Mouse (Mus musculus): ENCODE results near the gene Espn. TPM values are rescaled to one million over a fixed set of nuclear protein-coding genes. Genes with fewer than 3 reads are reported as not detected.

Gene Espn
- total and polyA plus RNA-seq, 2 experiments from 2014 or later = 0.69 to 0.71 TPM

- TF ChIP-seq CTCF (IDR thresholded peaks at IDR 0.05; ENCODE audit: low read depth) = peak; percentile 84
- H3K27ac ChIP-seq (ENCODE audit: low read depth, low read length) = no peak overlapping the region
- H3K4me2 ChIP-seq (ENCODE audit: low read depth) = peak overlapping the region; percentile 63
- DNase-seq (peak; percentile 63), ATAC-seq (peak; percentile 74)
- peaks cover 14% of the 10 kb centered on the region for H3K27me3 ChIP-seq (ENCODE audit: insufficient read depth, low read length)
- H3K4me3 ChIP-seq (ENCODE audit: low read depth, low read length) = peak overlapping the region; percentile 35
- no peaks in the 10 kb centered on the region for H3K36me3 ChIP-seq (ENCODE audit: insufficient read depth)
- 0 out of 2 replicates have a peak overlapping the region, but pooled peaks have one; percentile 14 for H3K9ac ChIP-seq
- no peaks in the 10 kb centered on the region for H3K9me3 ChIP-seq (ENCODE audit: low read length)
- peaks cover 8% of the 10 kb centered on the region for H3K4me1 ChIP-seq (ENCODE audit: insufficient read depth)
- 4% methylated on average over 50 of the region's 51 CpGs for WGBS
These were observed 13.5 kb downstream of the Espn start for GRCm38 (mm10) chr4:152138497-152139260.

- Histone ChIP-seq H3K27ac (ENCODE audit: low read depth, low read length) (no peak overlapping the region), H3K9ac (no peak overlapping the region), H3K4me1 (ENCODE audit: insufficient read depth) (peaks cover 8% of the 10 kb centered on the region), H3K9me3 (ENCODE audit: low read length) (no peaks in the 10 kb centered on the region), H3K36me3 (ENCODE audit: insufficient read depth) (no peaks in the 10 kb centered on the region), H3K27me3 (ENCODE audit: insufficient read depth, low read length) (peaks cover 27% of the 10 kb centered on the region), H3K4me3 (ENCODE audit: low read depth, low read length) (no peak overlapping the region), H3K4me2 (ENCODE audit: low read depth) (no peak overlapping the region)
- DNase-seq = no peak
- ATAC-seq = no peak
- WGBS = 94% methylated on average over 2 of the region's 2 CpGs
- no peak for TF ChIP-seq CTCF (IDR thresholded peaks at IDR 0.05; ENCODE audit: low read depth)
These were observed 15.3 kb downstream of the Espn start for GRCm38 (mm10) chr4:152136876-152137250.

GRCm38 (mm10) chr4:152136112-152136875 is 15.9 kb downstream of the Espn start:
- WGBS = 21% methylated on average over 6 of the region's 6 CpGs
- TF ChIP-seq CTCF (IDR thresholded peaks at IDR 0.05; ENCODE audit: low read depth) = peak; percentile 62
- Histone ChIP-seq H3K9ac (no peak overlapping the region), H3K4me3 (ENCODE audit: low read depth, low read length) (no peak overlapping the region), H3K36me3 (ENCODE audit: insufficient read depth) (no peaks in the 10 kb centered on the region), H3K9me3 (ENCODE audit: low read length) (no peaks in the 10 kb centered on the region), H3K4me2 (ENCODE audit: low read depth) (no peak overlapping the region), H3K27me3 (ENCODE audit: insufficient read depth, low read length) (peaks cover 30% of the 10 kb centered on the region), H3K4me1 (ENCODE audit: insufficient read depth) (peaks cover 8% of the 10 kb centered on the region), H3K27ac (ENCODE audit: low read depth, low read length) (no peak overlapping the region)
- DNase-seq = no peak
- ATAC-seq = no peak

- Histone ChIP-seq H3K4me2 (ENCODE audit: low read depth) (no peak overlapping the region), H3K4me1 (ENCODE audit: insufficient read depth) (peaks cover 8% of the 10 kb centered on the region), H3K9me3 (ENCODE audit: low read length) (no peaks in the 10 kb centered on the region), H3K27ac (ENCODE audit: low read depth, low read length) (no peak overlapping the region), H3K4me3 (ENCODE audit: low read depth, low read length) (no peak overlapping the region), H3K27me3 (ENCODE audit: insufficient read depth, low read length) (peaks cover 40% of the 10 kb centered on the region), H3K36me3 (ENCODE audit: insufficient read depth) (no peaks in the 10 kb centered on the region), H3K9ac (no peak overlapping the region)
- no peak for TF ChIP-seq CTCF (IDR thresholded peaks at IDR 0.05; ENCODE audit: low read depth)
- ATAC-seq (no peak), DNase-seq (no peak)
- WGBS = 80% methylated on average over 12 of the region's 12 CpGs
These were observed 16.8 kb downstream of the Espn start for GRCm38 (mm10) chr4:152135363-152135762.

DNA sequence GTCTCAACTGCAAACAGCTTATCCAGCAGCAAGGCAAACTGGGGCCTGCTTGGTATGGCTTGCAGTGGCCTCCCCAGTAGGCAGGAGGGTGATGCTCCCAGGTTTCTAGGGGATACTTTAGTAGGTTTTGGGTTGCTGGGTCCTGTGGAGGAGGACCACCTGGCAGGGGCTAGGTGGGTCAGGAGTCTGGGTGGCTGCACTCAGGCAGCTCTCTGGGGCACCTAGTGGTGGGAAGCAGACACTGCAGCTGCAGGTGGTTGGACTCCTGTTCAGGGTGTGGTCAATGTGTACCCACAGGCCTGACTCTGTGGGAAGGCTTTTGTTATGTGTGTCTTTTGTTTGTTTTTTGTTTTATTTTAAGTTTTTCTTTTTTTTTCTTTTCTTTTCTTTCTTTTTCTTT is 17.7 kb downstream of the Espn start:
- H3K4me1 ChIP-seq (ENCODE audit: insufficient read depth) = peaks cover 8% of the 10 kb centered on the region
- H3K4me3 ChIP-seq (ENCODE audit: low read depth, low read length) = no peak overlapping the region
- ATAC-seq (no peak), DNase-seq (no peak)
- H3K27me3 ChIP-seq (ENCODE audit: insufficient read depth, low read length) = peaks cover 48% of the 10 kb centered on the region
- H3K36me3 ChIP-seq (ENCODE audit: insufficient read depth) = no peaks in the 10 kb centered on the region
- no peak overlapping the region for H3K9ac ChIP-seq
- peak; percentile 61 for TF ChIP-seq CTCF (IDR thresholded peaks at IDR 0.05; ENCODE audit: low read depth)
- no peak overlapping the region for H3K27ac ChIP-seq (ENCODE audit: low read depth, low read length)
- H3K4me2 ChIP-seq (ENCODE audit: low read depth) = no peak overlapping the region
- no peaks in the 10 kb centered on the region for H3K9me3 ChIP-seq (ENCODE audit: low read length)

DNA sequence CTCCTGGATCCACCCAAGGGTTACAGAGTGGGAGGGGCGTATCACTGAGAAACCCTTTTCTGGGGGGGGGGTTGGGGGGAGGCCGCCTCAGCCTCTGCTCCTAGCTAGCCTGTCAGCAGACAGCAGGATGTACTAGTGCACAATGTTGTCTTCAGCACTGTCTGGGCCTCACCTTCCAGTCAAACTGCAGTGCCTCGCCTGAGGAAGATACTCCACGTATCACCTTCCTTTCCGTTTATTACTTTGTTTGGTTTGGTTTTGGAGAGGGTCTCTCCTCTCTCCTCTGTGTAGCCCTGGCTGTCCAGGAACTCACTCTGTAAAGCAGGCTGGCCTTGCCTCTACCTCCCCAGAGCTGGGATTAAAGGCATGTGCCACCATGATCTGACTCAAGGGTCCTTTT is 19.0 kb downstream of the Espn start:
- H3K9ac ChIP-seq = no peak overlapping the region
- peaks cover 56% of the 10 kb centered on the region for H3K27me3 ChIP-seq (ENCODE audit: insufficient read depth, low read length)
- DNase-seq = no peak
- peaks cover under 1% of the 10 kb centered on the region; the same call in 1 of the 2 replicates for H3K4me1 ChIP-seq (ENCODE audit: insufficient read depth)
- TF ChIP-seq CTCF (IDR thresholded peaks at IDR 0.05; ENCODE audit: low read depth) = no peak
- H3K9me3 ChIP-seq (ENCODE audit: low read length) = no peaks in the 10 kb centered on the region
- H3K4me3 ChIP-seq (ENCODE audit: low read depth, low read length) = no peak overlapping the region
- H3K36me3 ChIP-seq (ENCODE audit: insufficient read depth) = no peaks in the 10 kb centered on the region
- WGBS = 60% methylated on average over 5 of the region's 5 CpGs
- H3K27ac ChIP-seq (ENCODE audit: low read depth, low read length) = no peak overlapping the region
- ATAC-seq = no peak
- no peak overlapping the region for H3K4me2 ChIP-seq (ENCODE audit: low read depth)

DNA sequence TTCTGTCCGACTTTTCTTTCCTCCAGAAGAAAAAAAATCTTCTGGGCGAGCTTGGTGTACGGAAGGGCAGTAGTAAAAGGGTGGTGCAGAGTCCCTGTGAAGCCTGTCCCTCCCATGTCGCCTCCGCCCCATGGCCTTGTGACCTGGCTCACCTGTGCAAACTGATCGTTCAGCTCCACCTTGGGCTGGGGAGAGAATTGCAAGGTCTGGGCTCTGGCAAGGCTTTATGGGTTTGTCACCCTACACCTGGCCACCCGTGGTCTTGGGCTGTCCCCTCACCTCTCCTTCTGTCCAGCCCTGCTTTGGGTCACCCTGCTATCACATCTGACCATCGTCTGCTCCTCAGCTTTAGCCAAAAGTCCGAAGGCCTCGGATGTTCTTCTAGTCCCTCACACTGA is 19.4 kb downstream of the Espn start:
- Histone ChIP-seq H3K9ac (no peak overlapping the region), H3K4me1 (ENCODE audit: insufficient read depth) (no peaks in the 10 kb centered on the region), H3K9me3 (ENCODE audit: low read length) (no peaks in the 10 kb centered on the region), H3K36me3 (ENCODE audit: insufficient read depth) (no peaks in the 10 kb centered on the region), H3K4me3 (ENCODE audit: low read depth, low read length) (no peak overlapping the region), H3K4me2 (ENCODE audit: low read depth) (no peak overlapping the region), H3K27me3 (ENCODE audit: insufficient read depth, low read length) (peaks cover 60% of the 10 kb centered on the region), H3K27ac (ENCODE audit: low read depth, low read length) (no peak overlapping the region)
- ATAC-seq (no peak), DNase-seq (no peak)
- no peak for TF ChIP-seq CTCF (IDR thresholded peaks at IDR 0.05; ENCODE audit: low read depth)
- WGBS = 24% methylated on average over 10 of the region's 10 CpGs

All from forebrain, postnatal 0 days (tissue).